Mouse (Mus musculus): ENCODE results near the gene Btbd11. TPM values are rescaled to one million over a fixed set of nuclear protein-coding genes. Genes with fewer than 3 reads are reported as not detected.

Btbd11 gene
- polyA plus RNA-seq, 1 experiment, result 1.8 TPM

DNA sequence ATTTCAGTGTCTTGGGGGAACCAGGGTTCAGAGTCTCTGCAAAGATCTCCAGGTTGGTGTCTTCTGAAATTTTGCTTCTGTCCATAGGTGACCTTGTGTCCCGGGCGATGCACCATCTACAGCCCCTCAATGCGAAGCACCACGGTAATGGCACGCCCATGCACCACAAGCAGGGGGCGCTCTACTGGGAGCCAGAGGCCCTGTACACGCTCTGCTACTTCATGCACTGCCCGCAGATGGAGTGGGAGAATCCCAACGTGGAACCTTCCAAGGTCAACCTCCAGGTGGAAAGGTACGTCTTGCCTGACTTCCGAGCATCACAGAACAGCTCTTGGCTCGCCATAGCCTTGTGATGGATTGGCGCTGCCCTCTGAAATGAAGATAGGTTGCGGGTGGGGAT is 174.8 kb downstream of the Btbd11 start:
- WGBS, result 89% methylated on average over 14 of the region's 14 CpGs
- H3K27me3 ChIP-seq (ENCODE audit: control insufficient read depth, insufficient read depth, low read length), result no peaks in the 10 kb centered on the region

GRCm38 (mm10) chr10:85571456-85571855 is 184.8 kb downstream of the Btbd11 start:
- H3K4me3 ChIP-seq (ENCODE audit: low read depth, low read length), result no peak overlapping the region
- H3K36me3 ChIP-seq (ENCODE audit: control insufficient read depth, insufficient read depth, low read length), result no peaks in the 10 kb centered on the region
- no peaks in the 10 kb centered on the region for H3K27me3 ChIP-seq (ENCODE audit: control insufficient read depth, insufficient read depth, low read length)
- no peaks in the 10 kb centered on the region for H3K4me1 ChIP-seq (ENCODE audit: control insufficient read depth, insufficient read depth, insufficient read length, low read length)
- TF ChIP-seq CTCF (IDR thresholded peaks at IDR 0.05; ENCODE audit: extremely low read depth, insufficient read length, insufficient replicate concordance, low read depth, low read length) (no peak), POLR2A (IDR thresholded peaks at IDR 0.05; ENCODE audit: low read depth, low read length) (no peak)
- H3K27ac ChIP-seq (ENCODE audit: insufficient read depth, low read depth, low read length), result no peak overlapping the region
- WGBS, result 80% methylated on average over 5 of the region's 5 CpGs

More for the DNA sequence above, 174.8 kb downstream of the Btbd11 start:
- Histone ChIP-seq H3K4me3 (ENCODE audit: low read depth, low read length) (no peak overlapping the region), H3K36me3 (ENCODE audit: control insufficient read depth, insufficient read depth, low read length) (no peaks in the 10 kb centered on the region), H3K27ac (ENCODE audit: insufficient read depth, low read depth, low read length) (no peak overlapping the region), H3K4me1 (ENCODE audit: control insufficient read depth, insufficient read depth, insufficient read length, low read length) (no peaks in the 10 kb centered on the region)
- no peak for TF ChIP-seq CTCF (IDR thresholded peaks at IDR 0.05; ENCODE audit: extremely low read depth, insufficient read length, insufficient replicate concordance, low read depth, low read length)
- TF ChIP-seq POLR2A (IDR thresholded peaks at IDR 0.05; ENCODE audit: low read depth, low read length), result no peak

DNA sequence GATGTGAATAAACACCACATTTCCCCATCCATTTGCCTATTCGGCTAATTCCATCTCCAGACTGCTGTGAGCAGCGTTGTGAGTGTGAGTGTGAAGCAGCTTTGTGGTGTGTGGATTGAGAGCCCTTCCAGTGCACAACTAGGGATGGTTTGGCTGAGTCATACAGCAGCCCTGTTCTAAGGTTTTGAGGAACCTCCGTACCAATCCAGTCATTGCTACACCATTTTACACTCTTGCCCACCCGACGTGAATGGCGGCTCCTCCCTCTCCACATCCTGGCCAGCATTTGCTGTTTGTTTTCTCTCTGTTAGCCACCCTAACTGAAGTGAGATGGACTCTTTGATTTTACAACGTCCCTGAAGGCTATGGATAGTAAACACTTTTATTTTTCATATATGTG is 186.0 kb downstream of the Btbd11 start:
- WGBS, result 77% methylated on average over 7 of the region's 7 CpGs
- no peaks in the 10 kb centered on the region for H3K36me3 ChIP-seq (ENCODE audit: control insufficient read depth, insufficient read depth, low read length)
- H3K27ac ChIP-seq (ENCODE audit: insufficient read depth, low read depth, low read length), result no peak overlapping the region

DNA sequence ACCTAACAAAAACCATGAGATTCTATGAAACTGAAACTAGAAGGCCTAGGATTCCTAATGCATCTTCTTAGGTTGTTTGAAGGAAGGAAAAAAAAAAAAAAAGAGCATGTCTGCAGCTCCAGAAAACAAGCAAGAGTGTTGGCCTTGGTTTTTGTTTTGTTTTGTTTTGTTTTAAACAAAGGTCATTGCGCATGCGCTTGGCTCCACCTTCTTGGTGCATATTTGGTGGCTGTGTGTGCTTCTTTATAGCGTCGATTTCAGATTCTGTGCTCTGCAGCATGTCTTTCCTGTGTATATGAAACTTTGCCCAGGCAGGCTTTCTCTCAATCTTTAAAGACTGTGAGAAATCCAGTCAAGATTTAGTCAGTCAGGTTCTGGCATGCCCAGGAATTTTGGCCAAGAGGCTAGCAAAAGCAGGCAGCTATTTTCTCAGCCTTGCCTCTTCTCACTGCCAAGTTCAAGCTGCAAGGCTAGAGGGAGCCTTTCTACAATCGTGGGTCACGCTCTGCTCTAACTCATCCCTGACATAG is 191.3 kb downstream of the Btbd11 start:
- WGBS, result 86% methylated on average over 6 of the region's 6 CpGs
- Histone ChIP-seq H3K27me3 (ENCODE audit: control insufficient read depth, insufficient read depth, low read length) (no peaks in the 10 kb centered on the region), H3K27ac (ENCODE audit: insufficient read depth, low read depth, low read length) (no peak overlapping the region), H3K4me3 (ENCODE audit: low read depth, low read length) (no peak overlapping the region), H3K36me3 (ENCODE audit: control insufficient read depth, insufficient read depth, low read length) (no peaks in the 10 kb centered on the region), H3K4me1 (ENCODE audit: control insufficient read depth, insufficient read depth, insufficient read length, low read length) (no peaks in the 10 kb centered on the region)
- no peak for TF ChIP-seq CTCF (IDR thresholded peaks at IDR 0.05; ENCODE audit: extremely low read depth, insufficient read length, insufficient replicate concordance, low read depth, low read length)
- no peak for TF ChIP-seq POLR2A (IDR thresholded peaks at IDR 0.05; ENCODE audit: low read depth, low read length)

More for the DNA sequence above, 186.0 kb downstream of the Btbd11 start:
- H3K27me3 ChIP-seq (ENCODE audit: control insufficient read depth, insufficient read depth, low read length), result no peaks in the 10 kb centered on the region
- no peaks in the 10 kb centered on the region for H3K4me1 ChIP-seq (ENCODE audit: control insufficient read depth, insufficient read depth, insufficient read length, low read length)
- TF ChIP-seq CTCF (IDR thresholded peaks at IDR 0.05; ENCODE audit: extremely low read depth, insufficient read length, insufficient replicate concordance, low read depth, low read length), result no peak
- TF ChIP-seq POLR2A (IDR thresholded peaks at IDR 0.05; ENCODE audit: low read depth, low read length), result no peak
- H3K4me3 ChIP-seq (ENCODE audit: low read depth, low read length), result no peak overlapping the region

- no peak overlapping the region for H3K27ac ChIP-seq (ENCODE audit: insufficient read depth, low read depth, low read length)
- 85% methylated on average over 13 of the region's 13 CpGs for WGBS
- no peaks in the 10 kb centered on the region for H3K27me3 ChIP-seq (ENCODE audit: control insufficient read depth, insufficient read depth, low read length)
- no peaks in the 10 kb centered on the region for H3K4me1 ChIP-seq (ENCODE audit: control insufficient read depth, insufficient read depth, insufficient read length, low read length)
- H3K4me3 ChIP-seq (ENCODE audit: low read depth, low read length), result no peak overlapping the region
- TF ChIP-seq CTCF (IDR thresholded peaks at IDR 0.05; ENCODE audit: extremely low read depth, insufficient read length, insufficient replicate concordance, low read depth, low read length), result no peak
- no peaks in the 10 kb centered on the region for H3K36me3 ChIP-seq (ENCODE audit: control insufficient read depth, insufficient read depth, low read length)
Measured at GRCm38 (mm10) chr10:85578571-85579465, 192.2 kb downstream of the Btbd11 start.

- no peak overlapping the region for H3K27ac ChIP-seq (ENCODE audit: insufficient read depth, low read depth, low read length)
- no peaks in the 10 kb centered on the region for H3K36me3 ChIP-seq (ENCODE audit: control insufficient read depth, insufficient read depth, low read length)
- 70% methylated on average over 3 of the region's 3 CpGs for WGBS
- H3K4me1 ChIP-seq (ENCODE audit: control insufficient read depth, insufficient read depth, insufficient read length, low read length), result no peaks in the 10 kb centered on the region
- H3K4me3 ChIP-seq (ENCODE audit: low read depth, low read length), result no peak overlapping the region
- TF ChIP-seq POLR2A (IDR thresholded peaks at IDR 0.05; ENCODE audit: low read depth, low read length), result no peak
- no peaks in the 10 kb centered on the region for H3K27me3 ChIP-seq (ENCODE audit: control insufficient read depth, insufficient read depth, low read length)
Measured at GRCm38 (mm10) chr10:85587758-85588157, 201.1 kb downstream of the Btbd11 start.

- H3K27me3 ChIP-seq (ENCODE audit: control insufficient read depth, insufficient read depth, low read length), result no peaks in the 10 kb centered on the region
- 31% methylated on average over 2 of the region's 2 CpGs for WGBS
Measured at GRCm38 (mm10) chr10:85590043-85590442, 203.4 kb downstream of the Btbd11 start.

More at GRCm38 (mm10) chr10:85590043-85590442, 203.4 kb downstream of the Btbd11 start:
- H3K36me3 ChIP-seq (ENCODE audit: control insufficient read depth, insufficient read depth, low read length), result no peaks in the 10 kb centered on the region
- TF ChIP-seq POLR2A (IDR thresholded peaks at IDR 0.05; ENCODE audit: low read depth, low read length) (no peak), CTCF (IDR thresholded peaks at IDR 0.05; ENCODE audit: extremely low read depth, insufficient read length, insufficient replicate concordance, low read depth, low read length) (no peak)
- no peaks in the 10 kb centered on the region for H3K4me1 ChIP-seq (ENCODE audit: control insufficient read depth, insufficient read depth, insufficient read length, low read length)
- H3K4me3 ChIP-seq (ENCODE audit: low read depth, low read length), result no peak overlapping the region
- H3K27ac ChIP-seq (ENCODE audit: insufficient read depth, low read depth, low read length), result no peak overlapping the region

Measured in small intestine, adult 2 months (tissue).